Mouse (Mus musculus) limb, embryonic 14.5 days (tissue): ENCODE data around the gene Jmjd7. TPM values are rescaled to one million over a fixed set of nuclear protein-coding genes. Genes with fewer than 3 reads are reported as not detected.

ENCODE experiments used
- ATAC-seq: fragments of 200-750 bp; cut with Nextera tagmentation; 2 replicates; pipeline ENCODE4 v1.8.0; 2017; ENCODE audit warnings: low read depth, moderate number of reproducible peaks, moderate TSS enrichment; ENCODE audit not compliant: low FRiP score
- DNase-seq: peaks from one replicate; pipeline ENCODE4 v3.0.0-alpha.2; 2015; ENCODE audit warnings: low spot score
- H3K27ac ChIP-seq: fragments of 300-500 bp; sonication (generic); replicated peaks from 2 replicates; pipeline ENCODE4 v1.5.1; 2014; ENCODE audit warnings: low read depth, mild to moderate bottlenecking, low read length, moderate library complexity, mixed read lengths
- H3K27me3 ChIP-seq: fragments of 300-500 bp; sonication (generic); 2 replicates; pipeline ENCODE4 v1.6.1; 2014; ENCODE audit warnings: low read length, mixed read lengths; ENCODE audit not compliant: control insufficient read depth, insufficient read depth
- H3K36me3 ChIP-seq: fragments of 300-500 bp; sonication (generic); 2 replicates; pipeline ENCODE4 v1.6.1; 2014; ENCODE audit warnings: mild to moderate bottlenecking, low read length, moderate library complexity, mixed read lengths; ENCODE audit not compliant: control insufficient read depth, insufficient read depth
- H3K4me1 ChIP-seq: fragments of 300-500 bp; sonication (generic); 2 replicates; pipeline ENCODE4 v1.6.1; 2014; ENCODE audit warnings: antibody characterized with exemption, low read length, mixed read lengths; ENCODE audit not compliant: control insufficient read depth, insufficient read depth
- H3K4me2 ChIP-seq: fragments of 300-500 bp; sonication (generic); replicated peaks from 2 replicates; pipeline ENCODE4 v1.6.1; 2014; ENCODE audit warnings: low read depth, mild to moderate bottlenecking, low read length, moderate library complexity; ENCODE audit not compliant: severe bottlenecking
- H3K4me3 ChIP-seq: fragments of 300-500 bp; sonication (generic); replicated peaks from 2 replicates; pipeline ENCODE4 v1.5.1; 2014; ENCODE audit warnings: low read length
- H3K9ac ChIP-seq: fragments of 300-500 bp; sonication (generic); 2 replicates; pipeline ENCODE4 v1.6.1; 2014; ENCODE audit warnings: mild to moderate bottlenecking, low read depth, low read length, moderate library complexity; ENCODE audit not compliant: severe bottlenecking
- H3K9me3 ChIP-seq: fragments of 300-500 bp; sonication (generic); 2 replicates; pipeline ENCODE4 v1.6.1; 2016; ENCODE audit warnings: low read length; ENCODE audit not compliant: control insufficient read depth
- POLR2A ChIP-seq: fragments of 200-500 bp; IDR thresholded peaks from 2 replicates; pipeline ENCODE4 v1.8.0; 2012; ENCODE audit warnings: inconsistent platforms, mild to moderate bottlenecking, moderate library complexity, borderline replicate concordance; ENCODE audit not compliant: insufficient read depth, insufficient read length; ENCODE audit errors: extremely low read depth
- WGBS: fragments of 180-500 bp; shearing (Covaris S2); extraction: QIAGEN DNeasy Blood & Tissue Kit; methylation state at CpG from one replicate; pipeline ENCODE4 v1.1.7; 2014; 5-methylcytosine and 5-hydroxymethylcytosine counted together
- polyA plus RNA-seq, 2 experiments: library from polyadenylated mRNA; depleted of rRNA in 1 of 2; stranded (reverse) in 1 of 2; unstranded in 1 of 2; fragments of >200 nt; fragmentation: Nextera tagmentation in 1 of 2; extraction: Ambion mirVana in 1 of 2; gene quantifications; 2 replicates each; pipeline versions ENCODE4 v1.2.1 to v1.2.3; 2012 to 2014

Jmjd7 gene
- polyA plus RNA-seq, 2 experiments, result 20.2 to 26.1 TPM

GRCm38 (mm10) chr2:120040991-120041390, 13.7 kb downstream of the Jmjd7 start:
- H3K4me1 ChIP-seq, result peaks cover 19% of the 10 kb centered on the region
- no peak overlapping the region for H3K9ac ChIP-seq
- peaks cover 61% of the 10 kb centered on the region for H3K36me3 ChIP-seq
- no peak for ATAC-seq
- H3K27ac ChIP-seq, result no peak overlapping the region
- DNase-seq, result no peak
- H3K4me3 ChIP-seq, result no peak overlapping the region
- H3K27me3 ChIP-seq, result no peaks in the 10 kb centered on the region
- 90% methylated on average over 5 of the region's 5 CpGs for WGBS
- no peak overlapping the region for H3K4me2 ChIP-seq
- no peaks in the 10 kb centered on the region for H3K9me3 ChIP-seq
- no peak for TF ChIP-seq POLR2A

GRCm38 (mm10) chr2:120044101-120044603, 16.9 kb downstream of the Jmjd7 start:
- no peaks in the 10 kb centered on the region for H3K9me3 ChIP-seq
- DNase-seq, result peak; percentile 64
- peak; percentile 80 for ATAC-seq
- no peak overlapping the region for H3K9ac ChIP-seq
- H3K27ac ChIP-seq, result peak overlapping the region; percentile 34
- H3K27me3 ChIP-seq, result no peaks in the 10 kb centered on the region
- no peak for TF ChIP-seq POLR2A
- 51% methylated on average over 4 of the region's 4 CpGs for WGBS
- H3K4me3 ChIP-seq, result no peak overlapping the region
- H3K36me3 ChIP-seq, result peaks cover 29% of the 10 kb centered on the region
- peaks cover 19% of the 10 kb centered on the region for H3K4me1 ChIP-seq
- 0 out of 2 replicates have a peak overlapping the region, but pooled peaks have one; percentile 2 for H3K4me2 ChIP-seq

GRCm38 (mm10) chr2:120044676-120045075, 17.4 kb downstream of the Jmjd7 start:
- Histone ChIP-seq H3K27ac (peak overlapping the region; percentile 34), H3K27me3 (no peaks in the 10 kb centered on the region), H3K9ac (no peak overlapping the region), H3K4me3 (no peak overlapping the region), H3K9me3 (no peaks in the 10 kb centered on the region), H3K4me1 (peaks cover 19% of the 10 kb centered on the region), H3K36me3 (peaks cover 24% of the 10 kb centered on the region), H3K4me2 (0 out of 2 replicates have a peak overlapping the region, but pooled peaks have one; percentile 2)
- TF ChIP-seq POLR2A, result no peak
- WGBS, result 58% methylated on average over 3 of the region's 3 CpGs
- DNase-seq (no peak), ATAC-seq (0 out of 2 replicates have a peak, but pooled peaks have one; percentile 10)

- Histone ChIP-seq H3K4me3 (no peak overlapping the region), H3K27me3 (no peaks in the 10 kb centered on the region), H3K4me1 (peaks cover 22% of the 10 kb centered on the region), H3K27ac (no peak overlapping the region; the same call in 1 of the 2 replicates), H3K4me2 (no peak overlapping the region), H3K9me3 (no peaks in the 10 kb centered on the region), H3K36me3 (peaks cover 4% of the 10 kb centered on the region), H3K9ac (peak overlapping the region; percentile 16; the same call in 1 of the 2 replicates)
- ATAC-seq, result no peak
- no peak for TF ChIP-seq POLR2A
- DNase-seq, result no peak
- 58% methylated on average over 14 of the region's 14 CpGs for WGBS
Measured at GRCm38 (mm10) chr2:120046486-120047310, 19.4 kb downstream of the Jmjd7 start.

GRCm38 (mm10) chr2:120048173-120048572, 20.9 kb downstream of the Jmjd7 start:
- Histone ChIP-seq H3K27ac (no peak overlapping the region), H3K9ac (no peak overlapping the region), H3K4me1 (peaks cover 22% of the 10 kb centered on the region), H3K4me3 (no peak overlapping the region), H3K9me3 (no peaks in the 10 kb centered on the region), H3K36me3 (no peaks in the 10 kb centered on the region), H3K27me3 (no peaks in the 10 kb centered on the region), H3K4me2 (no peak overlapping the region)
- 76% methylated on average over 9 of the region's 9 CpGs for WGBS
- no peak for TF ChIP-seq POLR2A
- ATAC-seq, result no peak
- no peak for DNase-seq
